Mouse (Mus musculus) retina, postnatal 1 day (tissue): ENCODE results near the gene Itgae.
"Not testable (repeated sequence)": the region's sequence is repeated elsewhere in the genome, so short reads cannot be mapped to it uniquely, and the experiment has no call there.

Experiments used
- DNase-seq: peaks from one replicate; pipeline ENCODE4 v3.0.0-alpha.2; 2012

The Itgae gene

DNA sequence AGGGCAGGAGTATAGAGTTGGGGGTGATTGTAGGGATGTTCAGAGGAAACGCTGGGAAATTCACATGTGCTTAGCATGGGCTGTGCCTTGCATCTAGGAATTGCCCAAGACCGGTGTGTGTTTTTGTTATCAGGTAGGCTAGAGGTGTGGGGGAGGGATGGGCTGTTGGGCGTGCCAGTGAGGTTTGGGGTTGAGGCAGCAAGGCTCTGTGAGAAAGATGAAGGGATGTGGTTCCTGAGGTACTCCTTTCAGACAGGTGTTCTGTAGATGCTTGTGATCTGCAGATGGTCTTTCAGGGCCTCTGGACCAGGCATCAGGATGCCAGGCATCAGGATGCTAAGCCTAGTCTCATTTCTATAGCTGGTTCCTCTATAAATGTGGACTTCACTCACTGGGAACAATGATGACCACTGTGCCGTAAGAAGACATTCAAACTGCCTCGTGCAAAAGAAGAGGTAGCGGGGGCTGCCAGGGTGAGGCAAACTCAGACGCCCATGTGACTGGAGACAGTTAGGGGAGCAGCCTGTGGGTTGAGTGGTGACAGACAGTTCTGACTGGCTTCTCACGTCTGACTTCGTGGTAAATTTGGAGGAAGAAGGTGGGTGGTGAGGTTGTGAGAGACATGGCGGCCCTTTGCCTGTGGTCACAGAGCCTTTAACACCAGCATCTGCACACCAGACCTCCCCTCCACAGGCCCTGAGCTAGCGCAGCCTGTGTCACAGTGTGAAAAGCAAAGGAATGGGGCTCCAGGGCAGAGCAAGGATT is 4.0 kb downstream of the Itgae start:
- no peak for DNase-seq

DNA sequence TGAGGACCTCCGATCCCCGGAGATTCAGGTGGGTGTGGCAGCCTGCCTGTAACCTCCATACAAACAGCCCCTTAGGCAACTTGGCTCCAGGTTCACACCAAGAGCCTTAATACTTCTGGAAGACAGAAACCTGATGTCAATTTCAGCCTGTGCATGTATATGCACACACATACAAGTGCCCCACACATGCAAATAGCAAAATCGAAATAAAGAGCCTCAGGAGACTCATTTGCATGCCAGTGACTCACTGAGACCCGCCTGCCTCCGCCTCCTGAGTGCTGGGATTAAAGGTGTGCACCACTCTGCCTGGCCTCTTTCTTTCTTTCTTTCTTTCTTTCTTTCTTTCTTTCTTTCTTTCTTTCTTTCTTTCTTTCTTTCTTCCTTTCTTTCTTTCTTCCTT is 8.5 kb downstream of the Itgae start:
- DNase-seq = no peak

- DNase-seq = peak; percentile 9
These were observed 9.8 kb downstream of the Itgae start for GRCm38 (mm10) chr11:73099976-73100750.

GRCm38 (mm10) chr11:73101308-73101707 is 10.9 kb downstream of the Itgae start:
- no peak for DNase-seq

- no peak for DNase-seq
These were observed 14.9 kb downstream of the Itgae start for GRCm38 (mm10) chr11:73105246-73105645.

- DNase-seq = not testable (repeated sequence)
These were observed 17.0 kb downstream of the Itgae start for GRCm38 (mm10) chr11:73107358-73107757.

DNA sequence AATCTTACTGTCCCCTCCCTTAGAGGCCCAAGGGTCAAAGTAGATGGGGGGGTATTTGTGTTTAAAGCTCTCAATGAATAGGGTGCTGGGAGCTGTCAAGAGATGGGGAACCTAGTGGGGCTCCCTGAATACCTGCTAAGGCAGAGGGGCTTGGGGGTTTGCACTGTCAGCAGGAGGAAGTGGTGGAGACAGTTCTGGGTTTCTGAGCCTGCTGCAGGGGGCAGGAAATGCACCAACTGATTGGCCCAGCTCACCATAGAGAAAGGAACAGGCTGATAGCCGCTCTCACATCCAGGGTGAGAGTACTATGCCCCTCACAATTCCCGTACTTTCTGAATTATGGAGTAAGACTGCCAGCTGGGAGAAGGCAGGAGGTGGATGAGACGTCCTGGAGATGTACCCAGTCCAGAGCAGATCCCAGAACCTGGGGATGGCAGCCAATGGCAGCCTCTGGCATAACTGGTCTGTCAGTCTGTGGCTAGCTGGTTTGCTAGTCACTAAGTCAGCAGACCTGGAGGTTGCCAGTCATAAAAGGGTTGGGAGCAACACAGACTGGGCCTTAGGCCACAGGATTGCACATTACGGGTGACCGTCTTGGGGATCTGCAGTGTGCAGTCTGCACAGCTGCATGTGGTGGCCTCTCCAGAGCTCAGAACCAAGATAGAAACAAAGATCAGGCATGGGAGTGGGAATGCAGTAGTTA is 18.0 kb downstream of the Itgae start:
- DNase-seq = no peak

DNA sequence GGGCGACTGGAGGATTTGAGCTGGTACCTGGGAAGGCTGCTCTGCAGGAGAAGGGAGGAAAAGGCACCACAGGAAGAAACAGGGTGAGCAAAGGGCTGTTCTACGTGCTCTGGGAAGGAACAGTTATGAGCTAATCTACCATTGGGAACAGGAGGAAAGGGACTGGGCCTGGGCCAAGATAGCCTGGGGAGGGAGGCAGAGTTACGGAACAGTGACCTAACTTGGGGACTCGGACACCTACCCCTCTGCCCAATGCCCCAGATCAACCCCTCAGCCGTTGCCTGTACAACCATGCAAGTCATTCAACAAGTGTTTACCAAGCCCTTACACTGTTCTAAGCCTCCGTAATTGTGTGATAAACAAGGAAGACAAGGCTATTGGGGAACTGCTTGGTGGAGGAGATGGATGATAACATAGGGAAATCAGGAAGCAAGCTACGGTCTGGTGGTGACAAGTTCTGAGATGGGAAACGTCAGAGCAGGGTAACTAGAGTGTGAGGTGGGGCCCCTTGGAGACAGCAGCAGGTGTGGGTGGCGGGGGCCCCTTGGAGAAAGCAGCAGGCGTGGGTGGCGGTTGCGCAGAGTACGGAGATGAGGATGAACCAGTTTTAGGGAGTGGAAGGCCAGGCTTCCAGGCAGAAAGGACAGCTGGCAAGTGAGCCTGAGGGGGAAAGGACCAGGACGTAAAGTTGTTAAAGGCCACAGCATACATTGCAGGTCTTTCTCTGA is 18.7 kb downstream of the Itgae start:
- DNase-seq = no peak

- no peak for DNase-seq
These were observed 19.6 kb downstream of the Itgae start for GRCm38 (mm10) chr11:73109941-73110340.

DNA sequence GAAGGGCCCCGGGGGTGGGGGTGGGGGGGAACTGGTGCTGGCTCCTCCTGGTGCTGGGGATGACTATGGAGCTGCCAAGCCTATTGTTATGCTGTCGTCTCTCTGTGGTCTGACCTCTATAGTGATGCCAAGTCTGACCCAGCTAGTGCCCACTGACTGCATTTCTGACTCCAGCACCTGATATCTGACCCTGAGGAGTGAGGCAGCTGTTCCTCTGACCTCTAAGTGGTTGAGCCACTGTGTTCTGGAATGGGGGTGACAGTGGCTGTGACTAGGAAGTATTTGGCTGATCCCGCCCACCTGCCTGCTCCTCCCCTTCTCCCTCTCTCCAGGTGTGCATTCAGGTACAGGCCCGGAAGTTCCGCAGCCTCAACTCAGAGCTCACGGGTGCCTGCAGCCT is 21.0 kb downstream of the Itgae start:
- DNase-seq = no peak

DNA sequence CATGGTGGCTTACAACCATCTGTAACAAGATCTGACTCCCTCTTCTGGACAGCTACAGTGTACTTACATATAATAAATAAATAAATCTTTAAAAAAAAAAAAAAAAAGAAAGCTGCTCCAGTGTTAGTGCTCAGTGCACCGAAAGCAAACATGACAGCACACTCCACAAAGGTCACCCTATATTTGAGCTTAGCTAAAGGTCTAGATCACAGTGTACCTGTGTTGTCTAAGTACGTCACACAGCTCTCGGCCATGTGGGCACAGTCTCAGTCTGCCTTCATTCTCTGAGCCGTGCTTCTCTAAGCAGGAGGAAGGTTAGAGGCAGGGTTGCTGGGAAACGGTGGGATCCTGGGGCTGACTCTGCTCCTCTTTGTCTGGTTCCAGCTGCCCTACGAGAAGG is 36.1 kb downstream of the Itgae start:
- DNase-seq = no peak

DNA sequence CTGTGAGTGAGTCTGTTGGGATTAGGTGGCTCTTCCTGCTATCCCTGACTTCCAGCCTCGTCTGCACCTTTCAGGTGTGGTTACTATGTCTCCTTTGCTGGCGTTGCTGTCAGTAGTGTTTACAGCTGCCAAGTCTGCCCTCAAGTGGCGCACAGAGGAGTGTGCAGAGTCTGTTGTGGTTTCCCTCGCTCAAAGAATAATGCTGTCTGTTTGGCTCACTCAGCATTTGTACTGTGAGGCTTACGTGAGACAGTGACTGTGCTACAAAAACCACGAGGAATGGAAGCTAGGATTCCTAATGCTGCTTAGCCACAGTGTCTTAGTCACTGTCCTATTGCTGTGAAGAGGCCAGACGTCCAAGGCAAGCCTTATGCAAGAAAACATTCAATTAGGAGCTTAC is 40.6 kb downstream of the Itgae start:
- DNase-seq = no peak

GRCm38 (mm10) chr11:73132999-73133398 is 42.6 kb downstream of the Itgae start:
- no peak for DNase-seq

DNA sequence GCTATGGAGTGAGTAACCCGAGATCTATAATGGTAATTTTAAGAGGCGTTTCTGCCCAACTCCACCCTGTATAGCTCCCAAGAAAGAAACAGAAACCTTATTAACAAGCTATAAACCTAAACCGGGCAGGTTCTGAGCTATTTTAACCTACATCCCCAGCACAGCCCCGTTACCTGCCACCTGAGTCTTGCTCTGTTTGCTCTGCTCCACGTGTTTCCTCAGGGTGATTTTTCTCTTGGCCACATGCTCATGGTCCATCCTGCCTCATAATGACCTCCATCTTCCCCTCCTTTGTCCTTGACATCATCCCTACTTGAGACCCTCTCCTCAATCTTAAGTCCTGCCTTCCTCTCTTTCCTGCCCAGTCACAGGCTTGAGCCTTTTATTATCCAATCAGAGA is 43.8 kb downstream of the Itgae start:
- DNase-seq = no peak

- DNase-seq = no peak
These were observed 46.2 kb downstream of the Itgae start for GRCm38 (mm10) chr11:73136587-73136986.

DNA sequence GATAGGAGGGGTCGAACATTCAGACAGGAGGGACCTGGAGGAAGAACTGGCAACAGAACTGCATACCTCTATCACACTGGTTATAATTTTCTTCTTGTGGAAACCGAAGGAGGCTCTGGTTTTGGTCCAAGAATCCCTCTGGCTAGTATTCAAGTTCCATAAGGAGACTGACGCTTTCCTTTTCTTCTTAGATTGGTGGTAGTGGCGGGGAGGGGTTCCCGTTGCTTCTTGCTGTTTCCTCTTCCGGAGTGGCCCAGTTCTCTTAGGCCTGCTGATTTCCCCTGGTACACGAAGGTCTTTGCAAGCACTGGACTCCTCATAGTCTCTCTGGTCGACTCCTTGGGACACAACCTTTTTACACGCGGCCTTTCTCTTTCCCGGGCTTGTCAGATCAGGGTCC is 46.7 kb downstream of the Itgae start:
- DNase-seq = no peak

DNA sequence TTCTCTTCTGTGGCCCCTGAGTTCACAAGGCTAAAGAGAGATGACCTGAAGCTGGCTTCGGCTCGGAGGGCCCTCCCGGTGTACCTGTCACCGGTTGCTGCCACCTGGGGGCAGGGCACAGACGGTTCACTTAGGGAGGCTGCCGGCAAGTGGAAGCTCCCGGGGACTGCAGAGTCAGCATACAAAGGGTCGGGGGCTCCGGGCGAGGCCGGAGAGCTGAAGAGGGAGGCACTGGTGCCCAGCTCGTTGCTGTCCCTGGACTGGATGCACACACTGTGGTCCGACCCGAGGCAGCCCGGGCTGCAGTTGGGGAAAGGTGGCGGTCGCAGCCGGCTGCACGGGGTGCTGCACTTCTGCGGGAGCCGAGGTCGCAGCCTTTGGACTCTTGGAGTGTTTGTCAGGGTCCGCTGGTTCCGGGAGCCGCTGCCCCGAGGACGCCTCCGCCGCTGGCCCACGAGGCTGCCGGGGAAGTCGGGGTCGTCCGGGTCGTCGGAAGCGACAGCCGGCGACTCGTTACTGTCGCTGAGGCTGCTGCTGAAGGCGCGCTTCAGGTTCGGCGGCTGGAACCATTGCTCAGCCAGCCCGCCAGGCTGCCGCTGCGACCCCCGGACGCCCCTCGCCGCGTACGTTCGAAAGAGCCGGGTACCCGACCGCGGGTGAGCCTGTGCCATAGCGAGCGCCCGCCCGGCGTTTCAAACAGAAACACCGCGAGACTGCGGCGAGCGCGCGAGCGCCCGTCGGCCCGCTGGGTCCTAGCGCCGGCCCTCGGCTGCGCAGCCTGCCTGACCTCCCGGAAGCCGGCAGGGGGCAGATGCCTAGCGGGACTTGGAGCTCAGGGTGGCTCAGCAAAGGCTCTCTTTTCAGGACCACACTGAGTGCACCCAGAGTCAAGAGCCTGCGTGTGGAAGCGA is 47.5 kb downstream of the Itgae start, which contains the start of gene Haspin:
TSS of gene Haspin (minus strand) at position 704 of the 911 bp plus-strand sequence.
- peak; percentile 94 for DNase-seq

DNA sequence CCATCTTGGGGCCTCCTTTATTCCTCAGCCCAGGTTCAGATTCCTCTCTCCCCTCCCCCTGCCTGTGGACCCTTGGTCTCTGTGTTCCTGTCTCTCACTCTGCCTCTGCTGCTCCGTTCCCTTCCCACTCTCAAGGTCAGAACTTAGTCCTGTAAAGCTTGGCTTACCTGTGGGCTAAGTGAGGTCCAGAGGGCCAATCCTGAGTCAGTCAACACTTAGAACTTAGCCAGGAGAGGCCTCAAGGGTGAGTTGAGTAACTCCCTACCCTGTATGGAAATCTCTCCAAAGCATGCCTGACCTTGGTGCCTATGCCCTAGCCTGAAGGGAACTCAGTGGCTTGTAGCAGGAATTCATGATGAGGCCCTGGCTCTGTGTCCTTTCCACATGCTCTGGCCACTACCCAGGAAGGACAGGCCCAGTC is 53.9 kb downstream of the Itgae start:
- DNase-seq = no peak

DNA sequence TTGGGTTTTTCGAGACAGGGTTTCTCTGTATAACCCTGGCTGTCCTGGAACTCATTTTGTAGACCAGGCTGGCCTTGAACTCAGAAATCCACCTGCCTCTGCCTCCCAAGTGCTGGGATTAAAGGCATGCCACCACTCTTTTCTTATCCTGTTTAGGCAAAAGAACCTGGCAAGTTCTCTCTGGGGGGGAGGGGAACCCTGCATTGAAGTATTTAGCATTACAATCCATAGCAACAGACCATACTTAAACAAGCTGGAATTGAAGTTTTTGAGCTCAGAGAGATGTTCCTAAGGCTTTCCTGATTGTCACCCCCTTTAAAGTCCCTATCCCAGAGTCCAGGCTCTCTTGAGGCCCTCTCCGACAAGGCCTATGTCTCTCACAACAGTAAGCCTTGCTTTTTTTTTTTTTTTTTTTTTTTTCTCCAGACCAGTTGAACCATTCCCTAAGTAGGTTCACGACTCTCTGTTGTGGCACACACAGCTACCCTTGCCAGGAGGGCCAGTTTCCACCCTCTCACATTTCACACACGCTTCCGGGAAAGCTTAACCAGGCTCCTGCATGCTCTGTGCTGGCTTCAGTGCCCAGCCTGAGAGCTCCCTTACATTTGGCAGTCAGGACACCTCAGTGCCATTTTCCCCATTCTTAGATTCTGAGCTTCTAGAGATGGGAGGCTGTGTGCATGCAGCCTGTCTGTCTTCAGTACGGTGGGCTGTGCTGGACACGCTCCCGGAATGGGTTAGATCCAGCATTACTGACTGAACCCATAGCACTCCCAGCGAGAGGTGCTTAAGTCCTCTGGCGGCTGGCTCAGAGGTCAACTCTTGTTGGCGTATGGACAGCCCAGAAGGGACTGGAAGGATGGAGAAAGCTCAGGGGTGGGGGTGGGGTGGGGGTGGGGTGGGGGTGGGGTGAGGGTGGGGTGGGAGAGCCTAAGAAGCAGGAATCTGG is 55.9 kb downstream of the Itgae start:
- DNase-seq = no peak

DNA sequence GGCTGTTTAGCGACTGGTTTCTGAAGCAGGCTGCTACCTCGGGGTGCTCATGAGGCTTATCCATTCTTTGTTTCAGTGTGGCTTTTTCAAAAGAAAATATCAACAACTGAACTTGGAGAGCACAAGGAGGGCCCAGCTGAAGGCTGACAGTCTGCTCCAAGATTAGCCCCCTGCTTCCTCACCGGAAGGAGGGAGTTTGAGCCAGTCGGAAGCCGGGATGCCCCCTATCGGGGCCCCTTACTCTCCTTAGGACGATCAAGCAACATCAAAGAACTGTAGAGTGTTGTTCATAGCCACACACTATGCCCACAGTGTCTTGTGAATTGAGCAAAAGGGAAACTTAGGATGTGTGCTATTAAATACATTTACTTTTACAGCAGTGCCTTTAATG is 56.6 kb downstream of the Itgae start:
- DNase-seq = no peak

GRCm38 (mm10) chr11:73148209-73148608 is 57.8 kb downstream of the Itgae start:
- DNase-seq = no peak
